In genomic region chr5:80484676-80485075, GRCm38 (mm10) we compare ENCODE assay signal across 15 mouse cellular contexts.
"Had no signal": no experiment of that assay in that cellular context is flagged by ENCODE, and none has a peak within 500 bp of the region (broad histone marks: within the 10 kb centered on the region; RNA-seq: fewer than 3 reads in every experiment).

No protein-coding gene starts in this region.

- H3K4me3 ChIP-seq: layer of hippocampus, adult 2 months; limb, embryonic 13.5 days; liver, embryonic 15.5 days; neural tube, embryonic 12.5 days; stomach, embryonic 15.5 days had no signal

- H3K4me1 ChIP-seq: limb, embryonic 13.5 days; liver, embryonic 15.5 days; neural tube, embryonic 12.5 days; stomach, embryonic 15.5 days had no signal

- DNase-seq: kidney, adult 18-20 months; kidney, postnatal 10 days; kidney, postnatal 4 days; left cerebral cortex, postnatal 4 days; lung, adult 2 months; lung, postnatal 36 days; right cerebral cortex, postnatal 14 days; thymus, postnatal 36 days had no signal

- H3K27ac ChIP-seq: layer of hippocampus, adult 2 months; limb, embryonic 13.5 days; liver, embryonic 15.5 days; neural tube, embryonic 12.5 days; stomach, embryonic 15.5 days had no signal

- H3K4me2 ChIP-seq: limb, embryonic 13.5 days; liver, embryonic 11.5 days; liver, embryonic 15.5 days; neural tube, embryonic 12.5 days; stomach, embryonic 15.5 days had no signal

- ATAC-seq: lung, postnatal 0 days had no signal

- H3K36me3 ChIP-seq: limb, embryonic 13.5 days; liver, embryonic 15.5 days; neural tube, embryonic 12.5 days; stomach, embryonic 15.5 days had no signal

- H3K9ac ChIP-seq: limb, embryonic 13.5 days; liver, embryonic 15.5 days; neural tube, embryonic 12.5 days; stomach, embryonic 15.5 days had no signal

- H3K9me3 ChIP-seq: limb, embryonic 13.5 days; liver, embryonic 15.5 days; neural tube, embryonic 12.5 days; stomach, embryonic 15.5 days had no signal

- H3K27me3 ChIP-seq: limb, embryonic 13.5 days; liver, embryonic 15.5 days; neural tube, embryonic 12.5 days; stomach, embryonic 15.5 days had no signal
